Mouse (Mus musculus) right cerebral cortex, postnatal 25 days (tissue): Measurements from ENCODE around the gene B3gnt4.
"Not testable (repeated sequence)": the region's sequence is repeated elsewhere in the genome, so short reads cannot be mapped to it uniquely, and the experiment has no call there.

Experiments
- DNase-seq: peaks from one replicate; pipeline ENCODE4 v3.0.0; 2022

Gene B3gnt4

GRCm38 (mm10) chr5:123510160-123510559 lies at the start of gene B3gnt4:
Gene B3gnt4 (plus strand): TSS chr5:123510460.
- DNase-seq, result no peak

GRCm38 (mm10) chr5:123461420-123461819 lies 48.8 kb upstream of the B3gnt4 start:
- DNase-seq, result no peak

- DNase-seq, result no peak
Observed at GRCm38 (mm10) chr5:123464638-123465037, 45.6 kb upstream of the B3gnt4 start.

GRCm38 (mm10) chr5:123470784-123471400 lies 39.4 kb upstream of the B3gnt4 start:
- DNase-seq, result no peak

- DNase-seq, result no peak
Observed at GRCm38 (mm10) chr5:123473817-123474216, 36.4 kb upstream of the B3gnt4 start.

DNA sequence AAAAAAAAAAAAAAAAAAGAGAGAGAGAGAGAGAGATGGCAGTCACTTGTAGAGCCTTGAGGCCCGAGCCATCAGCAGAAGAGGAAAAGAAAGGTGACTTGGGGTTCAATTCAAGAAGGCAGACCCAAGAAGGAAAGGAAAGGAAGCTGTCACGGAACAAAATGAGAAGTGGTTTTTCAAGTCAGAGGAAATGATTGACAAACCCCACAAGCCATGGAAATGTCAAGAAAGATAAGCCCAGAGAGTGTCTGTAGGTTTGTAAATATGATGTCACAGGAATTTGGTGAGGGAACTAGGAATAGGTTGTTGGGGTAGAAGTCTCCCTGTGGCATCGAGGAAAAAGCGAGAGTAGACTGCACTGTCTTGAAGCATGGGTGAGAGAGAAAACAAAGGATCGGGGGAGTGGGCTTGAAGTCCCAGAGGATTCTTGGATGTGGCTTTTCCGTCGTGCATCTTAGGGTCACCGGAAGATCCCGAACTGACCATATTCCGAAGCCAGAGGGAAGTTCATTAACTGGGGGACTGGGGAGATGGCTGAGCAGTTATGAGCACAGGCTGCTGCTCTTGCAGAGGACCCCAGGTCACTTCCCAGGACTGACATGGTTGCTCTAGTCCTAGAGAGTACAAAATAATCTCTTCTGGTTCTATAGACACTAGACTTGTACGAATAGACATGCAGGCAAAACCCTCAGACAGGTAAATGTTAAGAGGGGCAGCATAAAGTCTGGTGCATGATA lies 22.4 kb upstream of the B3gnt4 start:
- no peak for DNase-seq

- no peak for DNase-seq
Observed at GRCm38 (mm10) chr5:123489112-123489785, 21.0 kb upstream of the B3gnt4 start, which contains the start of the genes Lrrc43 and Il31. Gene Lrrc43 (plus strand): TSS chr5:123489305. Gene Il31 (minus strand): TSS chr5:123489489.

DNA sequence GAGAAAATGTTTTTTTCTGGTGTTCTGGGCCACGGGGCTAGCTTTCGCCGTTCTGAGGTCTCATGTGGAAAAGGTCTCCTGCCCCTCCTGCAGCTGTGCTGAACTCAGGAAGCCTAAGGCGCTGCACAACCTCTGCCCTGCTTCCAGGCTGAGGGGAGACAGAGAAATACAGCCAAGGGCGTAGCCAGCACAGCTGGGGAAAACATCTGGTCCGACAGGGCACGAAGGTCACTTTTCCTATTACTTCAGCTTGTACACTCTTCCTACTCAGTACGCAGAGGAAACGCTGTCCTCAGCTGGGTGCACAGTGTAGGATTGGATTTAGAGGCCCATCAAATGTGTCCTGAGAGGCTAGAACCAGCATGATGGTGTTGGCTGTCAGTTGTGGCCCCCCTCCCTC lies 20.3 kb upstream of the B3gnt4 start:
- DNase-seq, result no peak

DNA sequence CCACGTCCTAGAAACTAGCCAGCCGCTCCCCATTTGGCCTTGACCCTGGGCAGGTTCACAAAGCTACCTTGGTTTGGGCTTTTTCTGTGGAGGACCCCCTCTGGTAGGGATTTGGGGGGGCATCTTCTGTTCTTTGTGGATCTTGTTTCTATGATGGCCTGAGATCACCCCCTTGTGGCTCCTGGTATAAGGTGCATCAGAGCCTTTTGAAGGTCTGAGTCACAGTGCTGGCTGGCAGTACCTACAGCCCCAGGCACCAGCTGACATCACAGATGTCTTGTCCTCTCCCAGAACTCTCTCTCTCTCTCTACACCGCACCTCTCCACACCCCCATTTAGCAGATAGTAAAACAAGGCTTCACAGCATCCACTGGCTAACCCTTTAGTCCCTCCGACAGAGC lies 10.5 kb upstream of the B3gnt4 start:
- DNase-seq, result peak; percentile 48

- DNase-seq, result no peak
Observed at GRCm38 (mm10) chr5:123501973-123502372, 8.3 kb upstream of the B3gnt4 start.

DNA sequence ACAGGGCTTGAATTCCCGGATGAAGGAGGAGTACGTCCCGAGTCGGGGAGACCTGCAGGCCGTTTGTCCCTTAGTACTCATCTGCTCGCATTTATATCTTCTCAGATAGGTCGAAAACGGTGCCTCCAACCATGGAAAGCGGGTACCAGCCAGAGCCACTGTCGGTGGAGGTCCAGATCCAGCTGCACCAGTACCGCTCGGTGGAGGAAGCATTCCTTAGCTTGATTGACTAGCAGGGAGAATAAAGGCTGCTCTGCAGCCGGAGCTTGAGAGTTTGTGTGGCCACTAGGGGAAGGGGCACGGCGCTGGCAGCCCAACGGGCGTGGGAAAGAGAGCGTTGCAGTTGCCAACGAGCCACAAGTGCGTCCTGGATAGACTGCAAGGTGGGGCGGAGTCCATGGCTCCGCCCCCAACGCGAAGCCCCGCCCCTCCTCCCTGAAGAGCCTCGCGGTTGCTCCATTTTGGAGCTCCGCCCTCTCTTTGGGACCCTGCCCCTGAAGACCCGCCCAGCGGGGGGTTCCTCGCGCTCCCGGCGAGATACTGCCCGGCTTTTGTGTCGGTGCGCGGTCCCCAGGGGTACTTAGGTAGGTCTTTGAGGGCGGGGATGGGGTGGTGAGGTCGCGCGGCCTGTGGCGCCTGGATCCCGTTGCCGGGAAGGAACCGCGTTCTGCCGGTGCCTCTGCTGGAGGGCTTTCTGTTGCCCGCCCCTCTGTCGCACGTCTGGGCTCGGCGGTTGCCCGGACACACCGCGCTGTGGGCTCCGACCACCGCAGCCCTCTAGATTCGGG lies 2.1 kb upstream of the B3gnt4 start:
- DNase-seq, result peak; percentile 77

GRCm38 (mm10) chr5:123508921-123509320 lies 1.3 kb upstream of the B3gnt4 start:
- DNase-seq, result no peak

- DNase-seq, result not testable (repeated sequence)
Observed at GRCm38 (mm10) chr5:123511426-123511825, 1.2 kb downstream of the B3gnt4 start.

DNA sequence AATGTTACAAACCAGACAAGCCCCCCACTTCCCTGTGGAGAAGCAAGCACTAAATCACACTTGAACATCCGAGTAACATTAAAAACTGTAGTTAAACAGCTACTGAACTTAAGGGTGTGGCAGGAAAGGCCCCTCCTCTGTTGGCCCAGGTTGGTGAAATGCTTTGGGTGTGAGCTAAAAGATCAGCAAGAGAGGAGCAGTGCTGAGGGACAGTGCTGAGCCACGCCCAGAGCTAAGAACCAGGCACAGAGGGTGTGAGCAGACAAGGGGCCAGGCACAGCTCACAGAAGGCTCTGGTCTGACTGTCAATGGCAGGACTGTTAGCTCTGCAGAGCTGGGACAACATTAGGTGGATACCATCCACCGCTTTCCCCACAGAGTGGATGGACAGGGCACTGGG lies 1.8 kb downstream of the B3gnt4 start:
- no peak for DNase-seq

GRCm38 (mm10) chr5:123514871-123515270 lies 4.6 kb downstream of the B3gnt4 start:
- DNase-seq, result no peak

DNA sequence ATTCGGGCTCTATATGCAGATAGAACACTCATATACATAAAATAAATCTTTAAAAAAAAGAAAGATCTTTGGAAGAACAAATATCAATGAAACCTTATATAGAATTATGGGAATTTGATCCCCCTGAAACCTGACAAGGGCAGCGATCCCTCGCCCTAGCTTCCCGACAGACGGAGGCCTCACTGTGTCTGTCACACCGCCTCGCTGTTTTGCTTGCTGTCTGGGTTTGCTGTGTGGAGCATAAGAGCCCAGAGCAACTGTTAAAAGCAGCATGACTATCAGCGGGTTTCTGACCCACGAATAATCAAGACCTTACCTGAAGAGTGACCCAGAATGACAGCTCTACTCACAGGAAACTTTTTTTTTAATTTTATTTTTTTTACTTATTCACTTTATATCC lies 10.4 kb downstream of the B3gnt4 start:
- DNase-seq, result no peak

DNA sequence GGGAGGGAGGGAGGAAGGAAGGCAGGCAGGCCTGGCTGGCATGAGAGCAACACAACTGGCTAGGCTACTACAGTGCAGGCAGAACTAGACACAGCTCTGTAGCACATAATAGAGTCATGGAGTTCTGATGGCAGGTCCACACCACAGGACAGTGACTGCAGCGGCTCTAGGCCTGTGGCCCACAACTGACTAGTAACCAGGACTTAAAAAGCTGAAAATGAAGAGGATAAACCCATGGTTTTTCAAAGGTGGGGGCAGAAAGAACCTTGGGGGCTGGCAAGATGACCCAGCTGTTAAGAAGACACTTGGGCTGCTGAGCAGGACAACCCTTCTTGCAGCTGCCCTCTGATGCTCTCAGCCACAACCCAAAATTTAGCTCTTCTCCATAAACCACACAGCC lies 11.4 kb downstream of the B3gnt4 start:
- DNase-seq, result no peak

DNA sequence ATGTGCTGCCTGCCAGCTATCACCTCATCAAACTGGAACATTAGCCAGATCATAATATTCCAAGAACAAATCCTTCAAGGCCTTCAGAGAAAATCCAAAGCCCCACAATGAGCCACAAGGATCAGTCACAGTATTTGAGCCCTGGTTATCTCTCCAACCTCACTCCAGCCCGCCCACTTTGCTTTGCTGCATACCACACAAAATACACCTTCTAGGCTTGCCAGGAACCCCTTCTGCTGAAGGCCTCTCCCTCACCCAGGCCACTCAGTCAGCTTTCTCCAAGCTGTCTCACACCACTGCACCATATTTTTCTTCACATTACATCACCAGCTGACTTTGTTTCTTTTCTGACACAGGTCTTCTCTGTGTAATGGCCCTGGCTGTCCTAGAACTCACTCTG lies 11.9 kb downstream of the B3gnt4 start:
- no peak for DNase-seq

DNA sequence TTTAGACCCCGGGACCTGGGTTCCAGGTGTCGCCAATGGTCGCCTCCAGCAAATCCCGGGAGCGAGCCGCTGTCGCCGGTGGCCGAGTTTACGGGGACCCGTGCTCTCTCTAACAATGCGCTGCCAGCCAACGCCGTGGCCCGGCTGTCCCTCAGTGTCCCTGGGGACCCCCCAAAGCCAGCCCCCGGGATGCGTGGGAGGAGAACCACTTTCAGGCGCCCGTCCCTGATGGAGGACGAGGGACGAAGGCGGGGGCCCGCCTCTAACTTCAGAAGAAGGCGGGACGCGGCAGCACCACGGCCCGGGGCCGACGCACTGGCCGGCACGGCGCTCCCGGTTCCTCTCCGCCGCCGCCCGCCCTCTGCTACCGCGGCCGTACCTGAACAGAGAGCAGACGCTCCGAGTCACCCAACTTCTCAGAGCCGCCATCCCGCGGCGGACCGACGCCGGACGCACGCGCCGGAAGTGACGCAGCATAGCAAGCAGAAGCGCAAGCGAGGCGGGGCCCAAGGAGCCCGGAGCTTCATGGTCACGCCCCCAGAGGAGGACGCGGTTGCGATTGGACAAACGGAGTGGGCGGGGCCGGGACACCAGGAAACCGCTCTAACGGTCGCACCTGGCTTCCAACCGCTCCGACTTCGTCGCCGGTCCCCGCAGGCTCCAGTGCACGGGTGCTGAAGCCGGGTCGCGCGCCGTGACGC lies 13.6 kb downstream of the B3gnt4 start, which contains the start of gene Diablo:
Gene Diablo, minus strand, starts transcription at position 485 of the 701 bp plus-strand sequence.
- peak; percentile 99 for DNase-seq

- DNase-seq, result no peak
Observed at GRCm38 (mm10) chr5:123524393-123524750, 14.1 kb downstream of the B3gnt4 start.

DNA sequence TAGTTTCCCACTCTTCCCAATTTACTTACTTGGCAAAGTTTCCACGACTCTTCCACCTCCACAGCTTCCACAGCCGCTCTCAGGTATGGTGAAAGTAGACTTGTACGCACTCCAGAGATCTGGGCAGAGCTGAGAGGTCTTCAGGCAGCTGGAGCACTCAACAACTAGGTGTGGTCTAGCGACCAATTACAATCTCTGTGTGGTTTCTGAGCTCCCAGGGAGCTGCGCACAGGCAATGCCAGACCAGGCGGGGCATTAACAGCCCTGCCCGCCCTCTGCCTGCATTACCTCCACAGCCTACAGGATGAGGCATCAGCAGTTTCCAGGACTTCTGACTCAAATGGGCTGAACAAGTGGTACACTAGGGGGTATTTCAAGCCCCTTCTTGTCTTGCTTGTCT lies 15.0 kb downstream of the B3gnt4 start, which contains the start of gene Gm49027:
Gene Gm49027, minus strand, starts transcription at position 208 of the 400 bp plus-strand sequence.
- peak; percentile 2 for DNase-seq

DNA sequence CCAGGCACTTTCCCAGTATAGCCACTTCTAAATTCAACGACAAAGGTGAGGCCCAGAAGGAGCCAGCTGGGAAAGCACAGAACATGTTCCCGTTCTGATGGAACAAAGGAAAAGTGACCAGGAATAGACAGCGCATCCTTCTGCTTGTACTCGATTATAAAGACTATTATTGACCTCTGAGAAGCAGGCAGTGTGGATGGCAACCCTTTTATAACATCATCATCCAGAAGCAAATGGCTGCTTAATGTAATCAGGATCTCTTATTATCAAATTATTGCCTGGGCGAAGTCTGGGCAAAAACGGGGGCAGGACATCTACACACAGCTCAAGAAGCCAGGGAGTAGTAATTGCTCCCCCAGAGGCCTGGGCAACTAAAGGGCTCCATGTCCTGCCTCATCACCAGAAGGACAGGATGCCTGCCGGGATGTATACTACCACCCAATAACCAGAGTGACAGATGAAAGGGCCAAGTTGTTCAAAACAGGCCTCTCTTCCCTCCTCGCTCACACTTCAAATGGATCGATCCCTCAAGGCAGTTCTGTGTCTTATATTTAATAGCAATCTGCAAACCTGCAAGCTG lies 15.7 kb downstream of the B3gnt4 start:
- peak; percentile 1 for DNase-seq
